Mouse (Mus musculus) forebrain, postnatal 0 days (tissue): ENCODE measurements around the gene Cacna1e. TPM values are rescaled to one million over a fixed set of nuclear protein-coding genes. Genes with fewer than 3 reads are reported as not detected.

Experiments used
- ATAC-seq: fragments of 200-750 bp; cut with Nextera tagmentation; 2 replicates; pipeline ENCODE4 v1.8.0; 2017; ENCODE audit warnings: mild to moderate bottlenecking, moderate library complexity
- DNase-seq: peaks from one replicate; pipeline ENCODE4 v3.0.0-alpha.2; 2015
- H3K27ac ChIP-seq: fragments of 300-500 bp; sonication (generic); 2 replicates; pipeline ENCODE4 v1.5.1; 2014; ENCODE audit warnings: low read depth, mild to moderate bottlenecking, antibody characterized with exemption, low read length, moderate library complexity, mixed read lengths
- H3K27me3 ChIP-seq: fragments of 300-500 bp; sonication (generic); 2 replicates; pipeline ENCODE4 v1.6.1; 2014; ENCODE audit warnings: mild to moderate bottlenecking, low read length, mixed read lengths; ENCODE audit not compliant: insufficient read depth
- H3K36me3 ChIP-seq: fragments of 300-500 bp; sonication (generic); 2 replicates; pipeline ENCODE4 v1.6.1; 2014; ENCODE audit warnings: mild to moderate bottlenecking, moderate library complexity; ENCODE audit not compliant: insufficient read depth
- H3K4me1 ChIP-seq: fragments of 300-500 bp; sonication (generic); 2 replicates; pipeline ENCODE4 v1.6.1; 2014; ENCODE audit warnings: antibody characterized with exemption; ENCODE audit not compliant: insufficient read depth
- H3K4me2 ChIP-seq: fragments of 300-500 bp; sonication (generic); 2 replicates; pipeline ENCODE4 v1.6.1; 2014; ENCODE audit warnings: low read depth, mild to moderate bottlenecking, moderate library complexity
- H3K4me3 ChIP-seq: fragments of 300-500 bp; sonication (generic); 2 replicates; pipeline ENCODE4 v1.5.1; 2014; ENCODE audit warnings: low read depth, low read length, mixed read lengths
- H3K9ac ChIP-seq: fragments of 300-500 bp; sonication (generic); 2 replicates; pipeline ENCODE4 v1.6.1; 2014; ENCODE audit warnings: mild to moderate bottlenecking
- H3K9me3 ChIP-seq: fragments of 300-500 bp; sonication (generic); 2 replicates; pipeline ENCODE4 v1.6.1; 2016; ENCODE audit warnings: low read length
- CTCF ChIP-seq: sonication (generic); IDR thresholded peaks from 2 replicates; pipeline ENCODE4 v1.5.1; 2016; ENCODE audit warnings: antibody characterized with exemption, control low read depth, low read depth
- WGBS: fragments of 180-500 bp; shearing (Covaris S2); extraction: QIAGEN DNeasy Blood & Tissue Kit; methylation state at CpG from one replicate; pipeline ENCODE4 v1.1.7; 2014; 5-methylcytosine and 5-hydroxymethylcytosine counted together
- polyA plus RNA-seq: library from polyadenylated mRNA; unstranded; fragments of >200 nt; fragmentation: Nextera tagmentation; extraction: Ambion mirVana; gene quantifications from 2 replicates; pipeline ENCODE4 v1.2.1, GENCODE M21; 2015
- total RNA-seq: library from RNA; depleted of rRNA; stranded (reverse); fragments of >200 nt; gene quantifications from 2 replicates; pipeline ENCODE4 v1.2.3, GENCODE M21; 2014

The Cacna1e gene
- total and polyA plus RNA-seq, 2 experiments from 2014 or later = 7.2 to 74.0 TPM

DNA sequence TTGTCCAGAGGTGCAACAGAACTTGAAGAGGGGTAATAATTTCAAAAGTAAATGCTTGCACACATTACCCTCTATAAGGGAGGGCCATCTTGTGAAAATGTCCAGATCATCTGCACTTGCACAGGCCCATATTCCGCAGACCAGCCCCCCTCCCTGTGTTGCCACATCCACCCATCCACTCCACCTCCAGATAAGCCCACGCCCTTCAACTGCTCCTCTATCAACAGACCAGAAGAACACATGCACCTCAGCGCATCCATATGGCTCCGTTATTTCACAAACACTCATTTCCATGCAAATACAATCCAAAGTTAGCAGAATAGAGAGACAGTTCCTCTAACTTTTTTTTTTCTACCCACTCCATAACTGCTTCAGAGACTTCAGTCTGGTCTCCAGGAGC, 171.6 kb downstream of the Cacna1e start:
- Histone ChIP-seq H3K9me3 (no peaks in the 10 kb centered on the region), H3K4me1 (no peaks in the 10 kb centered on the region), H3K36me3 (0 out of 2 replicates have a peak, but pooled peaks cover 2% of the 10 kb centered on the region), H3K27me3 (no peaks in the 10 kb centered on the region), H3K4me2 (no peak overlapping the region), H3K9ac (no peak overlapping the region), H3K4me3 (no peak overlapping the region), H3K27ac (no peak overlapping the region)
- DNase-seq (no peak), ATAC-seq (no peak)
- 91% methylated on average over 4 of the region's 4 CpGs for WGBS
- TF ChIP-seq CTCF = no peak

DNA sequence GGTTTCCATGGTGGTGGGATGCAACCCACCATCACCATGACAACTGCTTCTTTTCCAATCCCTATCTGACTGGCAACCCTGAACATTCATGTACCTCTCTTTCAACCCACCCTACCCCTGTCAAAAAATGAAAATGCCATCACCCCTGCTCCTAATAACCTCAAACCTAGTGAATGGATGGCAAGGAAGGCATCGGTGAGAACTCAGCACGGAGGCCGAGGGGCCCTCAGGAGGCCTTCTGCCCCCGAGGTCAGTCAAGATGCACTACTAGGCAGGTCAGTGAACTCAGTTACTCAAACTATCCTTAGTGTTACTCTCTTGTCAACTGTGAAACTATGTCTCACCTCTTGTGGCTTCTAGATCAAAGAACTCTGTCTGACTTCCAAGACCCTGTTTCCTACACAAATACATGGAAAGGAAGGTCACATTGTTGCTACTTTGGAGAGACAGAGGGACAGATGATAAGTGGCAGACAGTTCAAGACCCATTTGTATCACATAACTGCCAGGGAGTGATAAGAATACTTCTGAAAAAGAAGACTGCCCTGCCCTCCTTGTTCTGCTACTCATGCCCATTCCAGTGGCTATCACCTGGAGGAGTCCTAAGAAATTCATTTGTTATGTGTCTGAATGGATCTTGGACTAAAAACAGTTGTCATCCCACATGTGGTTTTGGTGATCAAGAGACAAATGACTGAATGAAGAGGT, 176.6 kb downstream of the Cacna1e start:
- Histone ChIP-seq H3K9ac (no peak overlapping the region), H3K27ac (no peak overlapping the region), H3K9me3 (no peaks in the 10 kb centered on the region), H3K27me3 (no peaks in the 10 kb centered on the region), H3K4me1 (no peaks in the 10 kb centered on the region), H3K4me3 (no peak overlapping the region), H3K4me2 (no peak overlapping the region), H3K36me3 (no peaks in the 10 kb centered on the region)
- 95% methylated on average over 4 of the region's 4 CpGs for WGBS
- no peak for DNase-seq
- TF ChIP-seq CTCF = no peak
- peak; percentile 42; the same call in 1 of the 2 replicates for ATAC-seq

DNA sequence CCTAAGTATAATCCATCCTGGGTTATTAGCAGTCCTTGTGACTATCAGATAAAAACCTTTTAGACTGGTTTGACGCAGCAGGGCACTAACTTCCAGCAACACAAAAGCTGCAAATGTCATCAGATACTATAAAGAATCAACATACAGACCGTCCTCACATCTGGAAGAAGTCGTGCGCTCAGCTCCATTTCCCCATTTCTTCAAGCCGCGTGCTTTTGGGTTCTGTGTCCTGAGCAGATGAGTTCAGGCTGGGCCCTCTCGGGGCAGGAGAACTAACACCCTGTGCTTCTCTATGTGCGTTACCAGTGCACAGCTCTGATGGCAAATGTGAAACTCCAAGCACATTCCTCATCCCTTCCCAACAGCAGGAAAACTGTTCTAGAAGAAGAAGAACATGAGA, 177.3 kb downstream of the Cacna1e start:
- H3K4me1 ChIP-seq = no peaks in the 10 kb centered on the region
- no peaks in the 10 kb centered on the region; the same call in 1 of the 2 replicates for H3K36me3 ChIP-seq
- ATAC-seq (no peak), DNase-seq (no peak)
- no peak for TF ChIP-seq CTCF
- no peaks in the 10 kb centered on the region for H3K9me3 ChIP-seq
- H3K27me3 ChIP-seq = no peaks in the 10 kb centered on the region
- no peak overlapping the region for H3K27ac ChIP-seq
- H3K4me3 ChIP-seq = no peak overlapping the region
- whole genome bisulfite sequencing = 89% methylated on average over 8 of the region's 8 CpGs
- H3K9ac ChIP-seq = no peak overlapping the region
- H3K4me2 ChIP-seq = no peak overlapping the region

DNA sequence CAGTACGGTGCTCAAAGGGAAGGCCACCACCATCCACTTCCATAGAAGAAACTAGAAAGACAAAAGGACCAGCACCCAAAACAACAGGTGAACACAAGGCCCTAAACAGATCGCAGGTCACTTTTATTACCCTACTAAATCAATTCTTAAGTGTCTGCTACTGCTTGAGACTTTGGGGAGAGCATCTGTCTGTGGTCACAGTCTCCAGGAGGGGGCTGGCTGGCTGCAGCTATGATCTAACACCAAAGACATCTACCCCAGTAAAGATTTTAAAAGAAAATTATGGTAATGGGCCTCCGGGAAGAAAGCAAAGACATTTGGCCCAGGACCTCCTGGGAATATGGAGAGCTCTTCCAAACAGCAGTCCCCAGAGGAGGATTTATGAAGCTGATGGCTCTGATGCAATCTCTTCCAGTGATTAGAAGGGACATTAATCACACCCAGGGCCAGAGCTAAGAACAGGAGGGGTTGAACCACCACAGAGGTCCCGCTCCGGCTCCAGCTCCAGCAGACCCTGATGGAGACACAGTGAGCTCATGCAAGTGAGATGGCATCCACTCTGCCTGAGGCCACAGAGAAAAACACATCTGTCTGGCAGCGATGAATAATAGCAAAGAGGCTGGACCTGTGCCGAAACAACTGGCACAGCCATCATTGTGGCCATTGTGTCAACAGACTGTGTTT, 178.3 kb downstream of the Cacna1e start:
- DNase-seq = no peak
- Histone ChIP-seq H3K4me1 (no peaks in the 10 kb centered on the region), H3K36me3 (no peaks in the 10 kb centered on the region; the same call in 1 of the 2 replicates), H3K4me3 (no peak overlapping the region), H3K9ac (no peak overlapping the region), H3K27ac (no peak overlapping the region), H3K4me2 (no peak overlapping the region), H3K27me3 (no peaks in the 10 kb centered on the region), H3K9me3 (no peaks in the 10 kb centered on the region)
- ATAC-seq = no peak
- no peak for TF ChIP-seq CTCF
- WGBS = 88% methylated on average over 7 of the region's 7 CpGs

DNA sequence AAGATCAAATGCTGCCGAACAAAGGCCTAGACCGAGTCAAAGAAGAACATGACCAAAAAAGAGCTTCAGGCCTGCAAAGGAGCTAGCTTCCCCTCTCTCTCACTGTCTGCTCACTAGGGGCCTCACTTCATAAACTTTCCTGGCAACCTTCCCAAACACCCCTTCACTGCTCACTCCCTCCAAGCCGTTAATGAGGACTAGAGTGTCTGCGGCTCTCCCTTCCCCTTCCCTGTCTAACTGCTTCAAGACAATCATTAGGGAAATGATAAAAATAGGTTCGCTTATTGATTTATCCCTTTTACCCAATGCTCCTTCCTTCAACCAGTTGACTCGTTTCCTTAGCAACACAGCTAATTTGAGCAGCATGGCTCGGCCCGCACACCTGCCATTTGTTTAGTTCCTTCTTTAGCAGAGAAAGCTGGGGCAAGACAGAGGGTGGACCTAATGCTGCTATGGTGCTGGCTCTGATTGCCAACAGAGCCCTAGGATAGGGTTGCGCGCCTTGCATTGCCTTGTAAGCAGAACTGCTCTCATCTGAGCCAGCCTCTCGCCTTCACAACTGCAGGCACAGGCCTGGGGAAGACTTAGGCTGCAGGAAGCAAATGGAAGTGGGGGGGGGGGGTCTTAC, 179.6 kb downstream of the Cacna1e start:
- WGBS = 29% methylated on average over 11 of the region's 11 CpGs
- Histone ChIP-seq H3K9me3 (no peaks in the 10 kb centered on the region), H3K36me3 (peaks cover 7% of the 10 kb centered on the region), H3K27ac (peak overlapping the region; percentile 54; the same call in 1 of the 2 replicates), H3K4me3 (no peak overlapping the region), H3K4me1 (no peaks in the 10 kb centered on the region), H3K9ac (no peak overlapping the region), H3K4me2 (no peak overlapping the region), H3K27me3 (no peaks in the 10 kb centered on the region)
- no peak for TF ChIP-seq CTCF
- ATAC-seq (peak; percentile 65), DNase-seq (peak; percentile 50)

DNA sequence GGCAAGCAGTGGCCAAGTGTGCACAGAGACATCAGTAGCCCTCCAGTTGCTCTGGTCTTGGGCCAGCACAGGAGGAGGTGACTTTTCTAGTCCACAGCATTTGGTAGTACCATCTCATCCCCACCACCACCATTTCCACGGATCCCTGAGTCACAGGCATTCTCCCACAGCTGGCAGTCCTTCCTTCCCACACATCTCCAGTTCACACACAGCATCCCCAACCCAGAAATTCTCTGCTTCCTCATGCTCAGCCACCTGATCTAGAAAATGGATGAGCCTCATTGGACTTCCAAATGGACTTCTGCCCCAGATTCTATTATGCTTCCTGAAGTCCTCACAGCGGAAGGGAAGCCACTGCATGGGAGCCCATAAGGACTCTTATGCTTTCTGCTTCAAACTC, 181.7 kb downstream of the Cacna1e start:
- 87% methylated on average over 2 of the region's 2 CpGs for WGBS
- no peaks in the 10 kb centered on the region for H3K27me3 ChIP-seq
- no peak overlapping the region for H3K9ac ChIP-seq
- no peaks in the 10 kb centered on the region for H3K9me3 ChIP-seq
- peaks cover 7% of the 10 kb centered on the region for H3K36me3 ChIP-seq
- TF ChIP-seq CTCF = no peak
- DNase-seq (no peak), ATAC-seq (no peak)
- no peak overlapping the region for H3K4me2 ChIP-seq
- H3K4me3 ChIP-seq = no peak overlapping the region
- H3K4me1 ChIP-seq = no peaks in the 10 kb centered on the region
- no peak overlapping the region for H3K27ac ChIP-seq
